Mouse (Mus musculus): ENCODE results near the gene Vti1a. TPM values are rescaled to one million over a fixed set of nuclear protein-coding genes. Genes with fewer than 3 reads are reported as not detected.

Vti1a gene
- polyA plus RNA-seq, 1 experiment, result not detected

DNA sequence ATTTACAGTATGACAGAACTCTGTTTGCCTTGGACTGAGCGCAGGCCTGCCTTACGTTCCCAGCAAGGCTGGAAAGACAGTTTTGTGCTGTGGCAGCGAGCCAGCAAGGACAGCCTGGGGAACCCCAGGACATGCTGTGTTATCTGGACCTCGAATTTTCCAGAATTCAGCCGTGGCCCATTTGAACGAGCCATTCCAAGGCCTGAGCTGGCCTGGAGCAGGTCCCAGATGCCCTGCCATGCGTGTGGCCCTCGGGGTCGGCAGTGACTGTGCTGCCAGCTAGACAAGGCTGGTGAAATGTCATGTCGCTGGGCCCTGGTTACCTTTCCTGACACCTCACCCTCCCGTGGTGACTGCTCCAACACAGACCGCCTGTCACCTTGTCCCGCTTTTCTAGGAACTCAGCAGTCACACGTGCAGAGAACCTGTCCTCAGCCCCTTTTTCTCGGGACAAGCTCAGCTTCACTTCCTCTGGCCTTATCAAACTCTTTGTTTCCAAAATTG is 247.1 kb downstream of the Vti1a start:
- Histone ChIP-seq H3K4me3 (ENCODE audit: insufficient read depth, low read depth, low read length) (no peak overlapping the region), H3K4me1 (ENCODE audit: control insufficient read depth, insufficient read depth, low read length) (peaks cover 6% of the 10 kb centered on the region; the same call in 1 of the 2 replicates), H3K27ac (ENCODE audit: insufficient read depth, low read depth, low read length) (no peak overlapping the region)
- WGBS, result 79% methylated on average over 15 of the region's 15 CpGs
- no peak for TF ChIP-seq POLR2A (IDR thresholded peaks at IDR 0.05; ENCODE audit: insufficient read depth, low read depth, low read length)
- TF ChIP-seq CTCF (IDR thresholded peaks at IDR 0.05; ENCODE audit: insufficient read depth, low read depth, low read length), result no peak

DNA sequence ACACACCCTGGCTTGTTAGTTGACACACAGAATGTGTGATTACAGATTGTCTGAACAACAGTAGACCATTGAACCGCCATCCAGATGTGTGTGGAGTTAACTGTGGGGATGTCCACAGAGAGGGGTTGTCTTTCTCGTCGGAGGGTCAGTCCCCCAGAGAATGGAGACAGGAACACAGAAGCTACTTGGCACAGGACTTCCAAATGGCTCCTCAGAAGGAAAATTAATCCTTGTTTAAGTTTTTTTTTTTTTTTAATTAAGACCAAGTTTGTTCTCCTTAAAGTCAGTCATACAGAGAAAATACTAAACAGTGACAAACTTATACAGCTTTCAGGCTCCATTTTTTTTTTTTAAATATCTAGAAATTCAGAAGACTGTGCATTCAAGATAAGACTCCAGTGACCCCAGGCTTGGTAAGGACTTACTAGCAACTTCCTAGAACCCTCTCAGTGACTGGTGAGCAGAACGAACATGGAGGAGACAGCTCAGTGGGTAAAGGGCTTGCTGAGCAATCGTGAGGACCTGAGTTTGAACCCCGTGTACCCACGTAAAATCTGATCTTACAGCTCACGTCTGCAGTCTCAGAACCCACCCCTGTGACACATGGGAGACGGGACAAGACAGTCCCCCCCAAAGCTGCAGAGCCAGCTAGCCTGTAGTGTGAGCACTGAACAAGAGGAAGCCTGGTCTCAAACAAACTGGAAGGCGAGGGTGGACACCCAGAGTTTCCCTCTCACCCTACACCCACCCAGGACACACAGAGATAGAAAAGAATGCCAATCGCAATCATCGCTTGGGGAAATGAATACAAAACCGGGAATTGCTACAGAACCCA is 248.2 kb downstream of the Vti1a start:
- H3K4me3 ChIP-seq (ENCODE audit: insufficient read depth, low read depth, low read length), result no peak overlapping the region
- TF ChIP-seq CTCF (IDR thresholded peaks at IDR 0.05; ENCODE audit: insufficient read depth, low read depth, low read length) (no peak), POLR2A (IDR thresholded peaks at IDR 0.05; ENCODE audit: insufficient read depth, low read depth, low read length) (no peak)
- peaks cover 6% of the 10 kb centered on the region; the same call in 1 of the 2 replicates for H3K4me1 ChIP-seq (ENCODE audit: control insufficient read depth, insufficient read depth, low read length)
- no peak overlapping the region for H3K27ac ChIP-seq (ENCODE audit: insufficient read depth, low read depth, low read length)
- WGBS, result 90% methylated on average over 13 of the region's 13 CpGs

DNA sequence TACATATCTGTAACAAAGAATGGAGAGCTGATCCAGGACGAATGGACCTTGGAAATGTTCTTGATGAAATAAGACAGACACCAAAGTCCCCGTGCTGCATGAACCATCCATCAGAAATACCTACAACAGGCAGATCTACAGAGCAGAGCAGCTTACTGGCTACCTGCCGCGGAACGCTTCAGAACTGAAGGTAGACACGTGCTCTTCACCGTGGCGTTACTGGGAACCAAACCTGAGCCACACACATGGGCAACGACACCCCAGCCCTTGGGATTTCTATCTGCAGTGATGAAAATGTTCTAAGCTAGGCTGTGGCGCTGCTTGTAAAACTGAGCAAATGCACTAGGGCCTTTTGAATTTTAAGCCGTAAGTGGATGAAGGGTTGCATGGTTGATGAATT is 249.0 kb downstream of the Vti1a start:
- peaks cover 6% of the 10 kb centered on the region; the same call in 1 of the 2 replicates for H3K4me1 ChIP-seq (ENCODE audit: control insufficient read depth, insufficient read depth, low read length)
- no peak overlapping the region for H3K27ac ChIP-seq (ENCODE audit: insufficient read depth, low read depth, low read length)
- no peak overlapping the region for H3K4me3 ChIP-seq (ENCODE audit: insufficient read depth, low read depth, low read length)
- no peak for TF ChIP-seq POLR2A (IDR thresholded peaks at IDR 0.05; ENCODE audit: insufficient read depth, low read depth, low read length)
- no peak for TF ChIP-seq CTCF (IDR thresholded peaks at IDR 0.05; ENCODE audit: insufficient read depth, low read depth, low read length)
- WGBS, result 96% methylated on average over 11 of the region's 11 CpGs

DNA sequence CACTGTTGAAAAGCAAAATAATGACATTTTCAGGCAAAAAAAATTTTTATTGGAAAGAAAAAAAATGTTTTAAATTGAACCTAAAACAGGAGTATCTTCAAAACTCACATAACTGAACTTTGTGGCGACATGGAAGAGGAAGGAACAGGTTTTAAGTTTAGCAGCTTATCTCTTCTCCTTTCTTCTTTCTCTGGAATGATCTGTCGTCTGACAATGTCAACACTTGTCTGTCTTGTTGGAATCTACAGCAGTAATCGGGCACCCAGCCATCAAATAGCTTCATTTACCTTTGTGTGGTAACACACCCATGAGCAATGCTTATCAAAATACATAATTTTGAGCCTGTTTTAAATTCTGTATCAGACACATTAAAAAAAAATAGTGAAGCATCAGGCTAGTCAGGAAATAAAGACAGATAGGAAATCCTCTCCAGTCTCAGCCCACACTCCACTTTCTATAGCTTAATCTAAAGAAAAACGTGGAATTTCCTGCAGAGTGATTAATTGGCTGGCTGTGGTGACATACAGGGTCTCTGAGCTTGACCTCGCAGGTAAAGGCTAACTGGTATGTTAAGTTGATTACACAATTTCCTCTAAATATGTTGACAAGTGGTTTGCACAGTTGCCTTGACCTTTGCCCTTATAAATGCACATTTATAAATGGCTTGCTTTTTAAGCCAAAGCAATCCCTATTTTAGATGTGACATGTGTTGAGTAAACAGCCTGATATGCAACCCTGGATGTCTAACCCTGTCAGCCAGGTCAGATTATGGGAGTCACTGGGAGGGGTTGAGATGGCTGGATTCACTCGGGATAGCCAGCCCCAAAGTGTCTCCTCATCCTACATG is 249.7 kb downstream of the Vti1a start:
- WGBS, result 90% methylated on average over 6 of the region's 6 CpGs
- TF ChIP-seq POLR2A (IDR thresholded peaks at IDR 0.05; ENCODE audit: insufficient read depth, low read depth, low read length), result no peak
- no peak for TF ChIP-seq CTCF (IDR thresholded peaks at IDR 0.05; ENCODE audit: insufficient read depth, low read depth, low read length)
- Histone ChIP-seq H3K27ac (ENCODE audit: insufficient read depth, low read depth, low read length) (no peak overlapping the region), H3K4me3 (ENCODE audit: insufficient read depth, low read depth, low read length) (no peak overlapping the region), H3K4me1 (ENCODE audit: control insufficient read depth, insufficient read depth, low read length) (peaks cover 6% of the 10 kb centered on the region; the same call in 1 of the 2 replicates)

DNA sequence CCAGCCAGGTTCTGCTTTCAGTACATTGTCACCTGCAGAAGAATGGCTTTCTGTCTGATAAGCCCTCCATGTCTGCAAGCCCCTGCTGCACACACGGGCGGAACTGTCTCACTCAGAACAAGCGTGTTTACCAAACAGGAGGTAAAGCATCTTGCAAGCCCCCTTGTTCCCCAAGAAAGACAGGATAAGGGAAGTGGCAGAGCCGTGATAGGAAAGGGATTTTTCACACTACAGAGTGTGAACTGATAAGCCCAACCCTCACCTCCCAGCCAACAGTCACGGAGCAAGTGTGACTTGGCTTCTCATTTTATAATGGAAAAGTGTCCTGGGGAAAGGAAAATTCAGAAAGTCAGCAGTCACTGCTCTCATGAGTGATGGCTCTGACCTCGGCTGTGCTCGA is 253.0 kb downstream of the Vti1a start:
- Histone ChIP-seq H3K27ac (ENCODE audit: insufficient read depth, low read depth, low read length) (no peak overlapping the region), H3K4me1 (ENCODE audit: control insufficient read depth, insufficient read depth, low read length) (peaks cover 2% of the 10 kb centered on the region; the same call in 1 of the 2 replicates), H3K4me3 (ENCODE audit: insufficient read depth, low read depth, low read length) (no peak overlapping the region)
- 87% methylated on average over 7 of the region's 7 CpGs for WGBS
- TF ChIP-seq CTCF (IDR thresholded peaks at IDR 0.05; ENCODE audit: insufficient read depth, low read depth, low read length) (no peak), POLR2A (IDR thresholded peaks at IDR 0.05; ENCODE audit: insufficient read depth, low read depth, low read length) (no peak)

DNA sequence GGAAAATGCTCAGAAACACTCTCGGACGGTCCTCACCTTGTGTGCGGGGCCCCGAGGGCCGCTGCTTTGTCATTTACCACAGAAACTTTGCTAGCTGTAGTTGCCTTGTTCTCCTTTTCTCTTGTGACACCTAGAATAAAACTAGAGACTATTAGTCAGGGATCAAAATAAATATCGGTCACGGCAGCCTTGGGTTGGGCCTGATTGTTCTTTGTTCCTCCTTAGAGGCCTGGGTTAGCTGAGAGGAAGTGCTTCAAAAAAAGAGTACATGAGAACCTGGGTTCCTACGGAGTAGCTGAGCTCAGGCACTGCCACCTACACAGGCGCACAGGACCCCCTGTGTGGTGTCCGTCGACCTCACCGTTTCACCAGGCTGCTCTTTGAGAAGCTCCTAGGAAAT is 253.8 kb downstream of the Vti1a start:
- 92% methylated on average over 12 of the region's 12 CpGs for WGBS
- Histone ChIP-seq H3K4me3 (ENCODE audit: insufficient read depth, low read depth, low read length) (no peak overlapping the region), H3K27ac (ENCODE audit: insufficient read depth, low read depth, low read length) (no peak overlapping the region), H3K4me1 (ENCODE audit: control insufficient read depth, insufficient read depth, low read length) (peaks cover 2% of the 10 kb centered on the region; the same call in 1 of the 2 replicates)
- no peak for TF ChIP-seq CTCF (IDR thresholded peaks at IDR 0.05; ENCODE audit: insufficient read depth, low read depth, low read length)

DNA sequence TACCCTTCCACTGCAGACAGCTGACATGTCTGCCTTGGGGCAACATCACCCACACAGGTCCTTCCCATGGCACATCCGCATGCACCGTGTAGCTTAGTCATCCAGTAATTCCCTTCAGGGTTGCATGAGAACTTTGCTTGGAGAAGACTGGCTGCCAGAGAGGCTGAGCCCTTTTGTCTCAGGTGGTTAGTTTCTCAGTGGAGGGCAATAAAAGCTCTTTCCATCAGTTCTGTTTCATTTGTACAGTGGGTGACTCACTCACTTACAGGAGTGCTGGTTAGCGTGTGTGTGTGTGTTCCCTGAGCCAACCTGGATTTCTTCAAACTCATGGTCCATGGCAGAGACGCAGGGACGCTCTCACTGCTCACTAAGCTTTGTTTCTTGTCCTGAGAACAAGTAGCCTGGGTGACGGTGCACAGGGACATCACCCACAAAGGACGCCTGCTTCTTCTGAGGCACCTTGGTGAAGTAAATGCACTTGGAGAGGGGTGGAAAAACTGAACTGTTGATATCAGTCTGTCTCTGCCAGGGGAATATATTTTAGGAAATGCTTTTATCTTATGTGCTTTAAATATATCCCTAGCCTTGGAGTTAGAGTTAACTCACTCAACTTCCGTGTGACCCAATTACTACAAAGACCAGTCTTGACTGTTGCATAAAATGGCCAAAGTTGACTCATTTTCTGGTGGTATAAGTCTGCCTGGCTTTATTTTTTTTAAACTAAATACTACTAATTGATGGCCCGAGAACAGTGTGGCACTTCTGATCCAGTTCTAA is 254.6 kb downstream of the Vti1a start:
- Histone ChIP-seq H3K27ac (ENCODE audit: insufficient read depth, low read depth, low read length) (no peak overlapping the region), H3K4me3 (ENCODE audit: insufficient read depth, low read depth, low read length) (no peak overlapping the region), H3K4me1 (ENCODE audit: control insufficient read depth, insufficient read depth, low read length) (peaks cover 2% of the 10 kb centered on the region; the same call in 1 of the 2 replicates)
- TF ChIP-seq CTCF (IDR thresholded peaks at IDR 0.05; ENCODE audit: insufficient read depth, low read depth, low read length) (no peak), POLR2A (IDR thresholded peaks at IDR 0.05; ENCODE audit: insufficient read depth, low read depth, low read length) (no peak)
- WGBS, result 88% methylated on average over 9 of the region's 9 CpGs

DNA sequence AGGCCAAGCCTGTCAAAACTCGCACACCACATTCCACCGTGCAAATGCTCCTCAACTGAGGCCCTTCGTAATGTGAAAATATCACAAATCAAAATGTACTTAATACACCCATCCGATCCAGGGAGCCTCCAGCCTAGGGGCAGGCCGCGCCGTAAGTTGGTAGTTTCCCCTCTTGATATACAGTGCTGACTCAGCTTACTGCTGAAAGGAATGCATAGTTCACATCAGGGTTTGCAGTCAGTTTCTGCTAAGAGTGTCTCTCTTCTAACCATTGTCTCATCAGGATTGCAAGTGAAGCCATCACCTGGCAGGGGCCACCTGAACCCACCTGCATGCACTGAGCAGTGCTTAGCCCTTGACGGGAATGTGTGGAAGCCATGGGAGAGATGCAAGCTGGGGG is 255.4 kb downstream of the Vti1a start:
- Histone ChIP-seq H3K4me1 (ENCODE audit: control insufficient read depth, insufficient read depth, low read length) (peaks cover 2% of the 10 kb centered on the region; the same call in 1 of the 2 replicates), H3K27ac (ENCODE audit: insufficient read depth, low read depth, low read length) (no peak overlapping the region), H3K4me3 (ENCODE audit: insufficient read depth, low read depth, low read length) (no peak overlapping the region)
- WGBS, result 97% methylated on average over 8 of the region's 8 CpGs
- TF ChIP-seq CTCF (IDR thresholded peaks at IDR 0.05; ENCODE audit: insufficient read depth, low read depth, low read length) (no peak), POLR2A (IDR thresholded peaks at IDR 0.05; ENCODE audit: insufficient read depth, low read depth, low read length) (no peak)

Data from olfactory bulb, adult 2 months (tissue).